Mouse (Mus musculus): Measurements from ENCODE around the gene Pcbp4. TPM values are rescaled to one million over a fixed set of nuclear protein-coding genes. Genes with fewer than 3 reads are reported as not detected.

The Pcbp4 gene
- polyA plus RNA-seq, 1 experiment from 2014 or later: 249 TPM

DNA sequence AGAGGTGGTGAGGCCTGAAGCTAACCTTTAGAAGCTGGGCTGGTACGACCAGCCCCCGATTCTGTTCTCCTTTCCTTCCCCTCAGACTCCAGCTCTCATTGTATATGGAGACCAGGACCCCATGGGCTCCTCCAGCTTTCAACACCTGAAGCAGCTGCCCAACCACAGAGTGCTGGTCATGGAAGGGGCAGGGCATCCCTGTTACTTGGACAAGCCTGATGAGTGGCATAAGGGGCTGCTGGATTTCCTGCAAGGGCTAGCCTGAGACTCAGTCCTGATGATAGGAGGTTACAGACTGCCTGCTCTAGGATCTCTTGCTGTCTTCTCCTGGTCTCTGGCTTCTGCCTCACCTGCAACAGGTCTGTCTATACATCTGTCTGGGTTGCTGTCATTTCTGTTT lies 1.2 kb upstream of the Pcbp4 start:
- H3K4me2 ChIP-seq (ENCODE audit: low read length): no peak overlapping the region
- no peaks in the 10 kb centered on the region for H3K36me3 ChIP-seq (ENCODE audit: control insufficient read depth, insufficient read depth)
- ATAC-seq: no peak
- no peak overlapping the region for H3K27ac ChIP-seq (ENCODE audit: low read length)
- H3K27me3 ChIP-seq (replicated peaks; ENCODE audit: control insufficient read depth, insufficient read depth, low read length): no peaks in the 10 kb centered on the region
- WGBS: 67% methylated on average over 2 of the region's 2 CpGs
- H3K4me1 ChIP-seq (replicated peaks; ENCODE audit: control insufficient read depth, insufficient read depth, low read length): peaks cover 51% of the 10 kb centered on the region
- H3K9me3 ChIP-seq (ENCODE audit: control insufficient read depth, low read length): no peaks in the 10 kb centered on the region
- H3K4me3 ChIP-seq (replicated peaks; ENCODE audit: low read length): no peak overlapping the region
- H3K9ac ChIP-seq (replicated peaks; ENCODE audit: low read depth, low read length): no peak overlapping the region

DNA sequence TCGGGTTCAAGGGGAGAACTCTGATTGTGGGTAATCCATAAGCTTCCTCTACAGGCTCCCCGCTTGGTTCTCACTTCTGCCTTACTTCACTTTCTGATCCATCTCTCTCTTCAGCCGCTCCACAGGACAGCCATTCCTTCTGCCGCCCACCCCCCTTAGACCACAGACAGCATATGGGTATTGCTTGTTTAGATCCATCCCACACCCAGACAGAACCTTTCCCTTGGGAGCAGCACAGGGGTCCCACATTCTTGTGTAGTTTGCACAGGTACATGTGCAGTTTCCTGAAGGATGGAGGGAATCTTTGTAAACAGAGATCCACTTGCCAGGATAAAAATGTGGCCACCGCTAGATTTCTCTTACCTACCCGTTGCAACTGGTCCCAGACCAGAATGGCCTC lies 740 bp upstream of the Pcbp4 start:
- Histone ChIP-seq H3K4me1 (replicated peaks; ENCODE audit: control insufficient read depth, insufficient read depth, low read length) (peaks cover 54% of the 10 kb centered on the region), H3K4me2 (ENCODE audit: low read length) (peak overlapping the region; percentile 99), H3K4me3 (replicated peaks; ENCODE audit: low read length) (peak overlapping the region; percentile 78; the same call in 1 of the 2 replicates), H3K36me3 (ENCODE audit: control insufficient read depth, insufficient read depth) (no peaks in the 10 kb centered on the region), H3K27ac (ENCODE audit: low read length) (no peak overlapping the region), H3K9ac (replicated peaks; ENCODE audit: low read depth, low read length) (no peak overlapping the region), H3K9me3 (ENCODE audit: control insufficient read depth, low read length) (no peaks in the 10 kb centered on the region), H3K27me3 (replicated peaks; ENCODE audit: control insufficient read depth, insufficient read depth, low read length) (no peaks in the 10 kb centered on the region)
- ATAC-seq: no peak
- WGBS: 20% methylated on average over 6 of the region's 6 CpGs

DNA sequence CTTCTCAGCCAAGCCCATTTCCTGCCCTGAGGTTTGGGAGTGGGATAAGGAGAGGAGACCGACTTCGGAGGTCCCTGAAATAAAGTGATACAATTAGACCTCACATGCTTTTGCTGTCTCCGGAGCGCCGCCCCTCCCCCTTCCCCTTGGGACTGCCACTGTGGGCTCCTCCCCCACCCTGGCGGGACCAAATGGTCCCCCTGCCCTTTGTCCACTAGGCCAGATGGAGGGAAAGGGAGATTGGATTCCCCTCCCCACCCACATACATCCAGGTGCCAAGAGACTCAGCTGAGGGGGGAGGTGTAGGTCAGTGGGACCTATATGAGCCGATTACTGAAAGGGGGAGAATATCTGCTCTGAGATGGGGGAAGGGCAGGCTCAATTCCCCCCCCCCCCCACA lies 270 bp upstream of the Pcbp4 start:
- H3K9ac ChIP-seq (replicated peaks; ENCODE audit: low read depth, low read length): peak overlapping the region; percentile 96
- ATAC-seq: no peak
- no peaks in the 10 kb centered on the region for H3K36me3 ChIP-seq (ENCODE audit: control insufficient read depth, insufficient read depth)
- peak overlapping the region; percentile 99 for H3K4me2 ChIP-seq (ENCODE audit: low read length)
- WGBS: 0% methylated on average over 7 of the region's 7 CpGs
- H3K4me1 ChIP-seq (replicated peaks; ENCODE audit: control insufficient read depth, insufficient read depth, low read length): peaks cover 55% of the 10 kb centered on the region
- H3K4me3 ChIP-seq (replicated peaks; ENCODE audit: low read length): peak overlapping the region; percentile 78
- H3K27ac ChIP-seq (ENCODE audit: low read length): peak overlapping the region; percentile 89
- no peaks in the 10 kb centered on the region for H3K9me3 ChIP-seq (ENCODE audit: control insufficient read depth, low read length)
- no peaks in the 10 kb centered on the region for H3K27me3 ChIP-seq (replicated peaks; ENCODE audit: control insufficient read depth, insufficient read depth, low read length)

DNA sequence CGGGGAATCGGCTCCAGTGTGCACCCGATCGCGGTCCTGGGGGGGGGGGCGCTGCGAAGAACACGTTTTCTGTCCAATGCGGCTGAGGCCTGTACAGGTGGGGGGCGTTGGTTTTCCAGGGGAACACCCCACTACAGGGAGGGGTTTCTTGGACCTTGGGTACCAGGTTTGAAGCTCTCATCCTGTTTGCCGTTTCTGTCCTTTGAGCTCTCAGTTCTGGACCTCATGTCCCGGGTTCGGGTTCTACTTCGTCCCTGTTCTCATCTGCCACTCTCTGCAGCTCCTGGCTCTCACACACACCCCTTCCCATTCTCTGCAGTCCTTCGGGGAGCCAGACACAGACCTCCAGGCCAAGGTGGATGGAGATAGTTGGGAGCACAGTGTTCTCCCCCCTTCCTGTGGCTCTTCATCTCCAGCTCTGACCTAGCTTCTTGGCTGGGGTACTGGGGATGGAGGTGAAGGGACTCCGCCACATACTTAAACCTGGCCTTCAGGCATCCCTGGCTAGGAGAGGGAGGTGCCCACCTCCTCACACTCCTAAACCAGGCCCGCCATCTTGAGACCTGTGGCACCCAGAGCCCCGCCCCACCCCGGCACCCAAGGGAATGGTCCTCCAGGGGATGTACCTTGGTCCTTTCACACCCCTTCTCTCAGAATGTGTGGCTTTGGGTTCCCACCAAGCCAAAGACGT lies 1.1 kb downstream of the Pcbp4 start:
- ATAC-seq: peak; percentile 13
- peaks cover 55% of the 10 kb centered on the region for H3K4me1 ChIP-seq (replicated peaks; ENCODE audit: control insufficient read depth, insufficient read depth, low read length)
- no peaks in the 10 kb centered on the region for H3K9me3 ChIP-seq (ENCODE audit: control insufficient read depth, low read length)
- 0% methylated on average over 17 of the region's 20 CpGs for WGBS
- peak overlapping the region; percentile 99 for H3K4me2 ChIP-seq (ENCODE audit: low read length)
- H3K36me3 ChIP-seq (ENCODE audit: control insufficient read depth, insufficient read depth): no peaks in the 10 kb centered on the region
- peak overlapping the region; percentile 78 for H3K4me3 ChIP-seq (replicated peaks; ENCODE audit: low read length)
- peak overlapping the region; percentile 96 for H3K9ac ChIP-seq (replicated peaks; ENCODE audit: low read depth, low read length)
- peak overlapping the region; percentile 89 for H3K27ac ChIP-seq (ENCODE audit: low read length)
- H3K27me3 ChIP-seq (replicated peaks; ENCODE audit: control insufficient read depth, insufficient read depth, low read length): no peaks in the 10 kb centered on the region

DNA sequence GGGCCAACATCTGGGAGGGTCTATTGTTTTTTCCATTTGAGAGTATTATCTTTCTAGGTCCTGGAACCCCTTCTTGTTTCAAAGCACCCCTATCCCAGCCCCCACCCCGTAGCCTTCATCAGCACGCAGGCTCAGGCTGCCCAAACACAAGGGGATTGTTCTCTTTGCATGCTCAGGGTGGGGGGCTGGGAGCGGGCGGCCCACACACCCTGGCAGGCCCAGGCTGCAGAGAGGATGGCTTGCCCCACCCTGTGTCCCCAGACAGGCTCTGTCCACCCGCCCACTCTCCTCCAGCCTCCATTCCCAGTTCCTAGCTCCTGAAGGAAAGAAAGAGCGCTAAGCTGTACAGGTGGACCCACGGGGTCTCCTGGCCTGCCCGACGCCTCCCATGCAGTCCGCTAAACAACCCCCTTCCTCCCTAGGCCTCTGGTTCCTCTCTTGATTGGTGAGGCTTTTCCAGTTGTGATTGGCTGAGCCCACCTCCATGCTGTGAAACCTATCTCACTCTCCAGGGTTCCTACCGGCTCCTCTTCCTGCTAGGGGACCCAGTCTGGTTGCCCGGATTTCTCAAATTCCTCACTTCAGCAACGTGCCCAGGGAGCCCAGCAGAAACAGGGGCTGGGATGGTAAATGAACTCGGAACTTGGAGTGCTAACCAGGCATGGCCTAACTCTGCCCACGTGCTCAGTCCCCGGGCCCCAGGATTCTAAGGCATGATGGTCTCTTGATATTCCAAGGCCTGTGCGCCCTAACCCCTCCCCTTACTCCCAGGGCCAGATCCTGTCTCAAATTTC lies 2.0 kb downstream of the Pcbp4 start:
- Histone ChIP-seq H3K4me2 (ENCODE audit: low read length) (peak overlapping the region; percentile 99), H3K4me3 (replicated peaks; ENCODE audit: low read length) (peak overlapping the region; percentile 78), H3K36me3 (ENCODE audit: control insufficient read depth, insufficient read depth) (no peaks in the 10 kb centered on the region), H3K27me3 (replicated peaks; ENCODE audit: control insufficient read depth, insufficient read depth, low read length) (no peaks in the 10 kb centered on the region), H3K27ac (ENCODE audit: low read length) (peak overlapping the region; percentile 89), H3K4me1 (replicated peaks; ENCODE audit: control insufficient read depth, insufficient read depth, low read length) (peaks cover 55% of the 10 kb centered on the region), H3K9me3 (ENCODE audit: control insufficient read depth, low read length) (no peaks in the 10 kb centered on the region), H3K9ac (replicated peaks; ENCODE audit: low read depth, low read length) (peak overlapping the region; percentile 96)
- 1% methylated on average over 16 of the region's 17 CpGs for WGBS
- ATAC-seq: peak; percentile 34

DNA sequence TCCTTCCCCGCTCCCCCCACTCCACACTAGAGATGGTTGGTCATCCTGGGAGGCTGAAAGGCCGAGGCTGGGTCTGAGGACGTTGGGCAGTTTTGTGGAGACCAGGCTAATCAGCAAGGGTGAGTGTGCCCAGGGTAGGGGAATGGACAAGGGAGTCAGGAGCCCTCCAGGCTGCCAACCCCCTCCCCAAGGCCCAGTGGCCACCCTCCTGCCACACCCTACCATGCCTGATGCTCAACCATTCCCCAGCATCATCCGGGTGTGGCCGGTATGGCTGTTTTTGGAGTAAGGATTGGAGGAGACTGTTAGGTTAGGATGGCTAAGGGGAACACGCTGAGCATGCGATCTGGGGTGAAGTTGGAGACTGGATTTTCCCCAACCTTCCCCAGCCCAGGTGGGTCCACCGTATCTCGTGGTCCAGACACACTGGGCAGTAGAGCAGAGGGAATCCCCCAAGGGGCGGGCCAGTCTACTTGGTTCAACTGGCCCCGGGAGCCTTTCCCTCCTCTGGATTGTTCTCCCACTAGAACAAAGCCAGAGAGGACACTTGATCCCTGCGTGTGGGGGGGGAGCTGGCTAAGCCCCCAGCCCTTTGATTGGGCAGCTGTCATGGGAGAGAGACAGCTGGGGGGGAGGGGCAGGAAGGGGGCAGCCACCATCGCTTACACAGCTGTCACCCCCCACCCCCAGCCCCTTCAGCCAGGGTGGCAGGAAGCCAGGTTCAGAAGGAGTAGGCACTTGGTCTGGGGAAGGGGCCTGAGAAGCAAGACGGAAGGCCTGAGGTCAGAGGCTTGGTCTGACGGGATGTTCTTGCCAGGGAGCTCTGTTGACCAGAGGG lies 3.5 kb downstream of the Pcbp4 start:
- Histone ChIP-seq H3K4me1 (replicated peaks; ENCODE audit: control insufficient read depth, insufficient read depth, low read length) (peaks cover 53% of the 10 kb centered on the region), H3K9ac (replicated peaks; ENCODE audit: low read depth, low read length) (peak overlapping the region; percentile 96), H3K4me3 (replicated peaks; ENCODE audit: low read length) (peak overlapping the region; percentile 78), H3K27ac (ENCODE audit: low read length) (peak overlapping the region; percentile 51), H3K36me3 (ENCODE audit: control insufficient read depth, insufficient read depth) (peaks cover 4% of the 10 kb centered on the region; the same call in 1 of the 2 replicates), H3K9me3 (ENCODE audit: control insufficient read depth, low read length) (no peaks in the 10 kb centered on the region), H3K27me3 (replicated peaks; ENCODE audit: control insufficient read depth, insufficient read depth, low read length) (no peaks in the 10 kb centered on the region), H3K4me2 (ENCODE audit: low read length) (peak overlapping the region; percentile 99)
- no peak for ATAC-seq
- 25% methylated on average over 15 of the region's 15 CpGs for WGBS

DNA sequence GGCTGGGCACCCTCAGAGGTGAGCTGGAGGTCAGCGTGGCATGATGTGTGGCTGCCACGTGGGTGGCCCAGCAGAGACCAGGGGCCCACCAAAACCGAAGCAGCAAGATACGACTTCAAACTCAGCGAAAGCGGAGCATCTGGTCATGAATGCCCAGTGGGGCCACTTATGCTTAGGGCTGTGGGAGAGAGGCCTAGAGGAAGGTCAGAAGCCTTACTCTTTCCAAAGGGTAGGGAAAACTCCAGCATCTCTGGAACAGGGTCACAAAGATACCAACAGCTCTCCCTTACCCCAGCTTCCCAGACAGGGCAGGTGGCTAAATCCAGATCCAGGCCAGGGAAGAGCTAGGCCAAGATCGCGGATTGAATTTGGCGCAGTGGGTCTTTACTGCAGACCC lies 4.1 kb downstream of the Pcbp4 start:
- no peak for ATAC-seq

DNA sequence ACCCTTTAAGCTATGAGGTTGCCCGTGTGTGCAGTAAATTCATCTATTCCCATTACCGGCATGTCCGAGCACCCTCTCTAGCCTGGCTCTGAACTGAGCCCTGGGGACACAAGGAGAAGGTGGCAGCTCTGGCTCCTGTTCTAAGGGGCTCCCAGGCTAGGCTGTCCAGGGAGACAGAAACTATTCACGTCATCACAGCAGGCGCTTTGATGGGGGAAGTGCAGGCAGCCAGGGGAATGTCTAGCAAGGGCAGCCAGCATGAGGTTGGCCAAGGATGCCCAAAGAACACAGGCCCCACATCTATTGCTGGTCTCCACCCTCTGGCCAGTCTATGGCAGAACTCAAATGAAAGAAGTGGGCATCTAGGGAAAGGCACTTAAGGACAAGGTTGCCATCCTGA lies 4.8 kb downstream of the Pcbp4 start:
- Histone ChIP-seq H3K4me1 (replicated peaks; ENCODE audit: control insufficient read depth, insufficient read depth, low read length) (peaks cover 47% of the 10 kb centered on the region), H3K27ac (ENCODE audit: low read length) (no peak overlapping the region), H3K27me3 (replicated peaks; ENCODE audit: control insufficient read depth, insufficient read depth, low read length) (no peaks in the 10 kb centered on the region), H3K36me3 (ENCODE audit: control insufficient read depth, insufficient read depth) (peaks cover 6% of the 10 kb centered on the region; the same call in 1 of the 2 replicates), H3K9ac (replicated peaks; ENCODE audit: low read depth, low read length) (no peak overlapping the region), H3K9me3 (ENCODE audit: control insufficient read depth, low read length) (no peaks in the 10 kb centered on the region), H3K4me2 (ENCODE audit: low read length) (0 out of 2 replicates have a peak overlapping the region, but pooled peaks have one; percentile 6), H3K4me3 (replicated peaks; ENCODE audit: low read length) (no peak overlapping the region)
- WGBS: 50% methylated on average over 5 of the region's 5 CpGs
- no peak for ATAC-seq

More for the DNA sequence above, 4.1 kb downstream of the Pcbp4 start:
- peak overlapping the region; percentile 99 for H3K4me2 ChIP-seq (ENCODE audit: low read length)
- no peaks in the 10 kb centered on the region for H3K27me3 ChIP-seq (replicated peaks; ENCODE audit: control insufficient read depth, insufficient read depth, low read length)
- H3K36me3 ChIP-seq (ENCODE audit: control insufficient read depth, insufficient read depth): peaks cover 4% of the 10 kb centered on the region; the same call in 1 of the 2 replicates
- H3K4me1 ChIP-seq (replicated peaks; ENCODE audit: control insufficient read depth, insufficient read depth, low read length): peaks cover 53% of the 10 kb centered on the region
- no peaks in the 10 kb centered on the region for H3K9me3 ChIP-seq (ENCODE audit: control insufficient read depth, low read length)
- H3K9ac ChIP-seq (replicated peaks; ENCODE audit: low read depth, low read length): peak overlapping the region; percentile 96
- peak overlapping the region; percentile 78 for H3K4me3 ChIP-seq (replicated peaks; ENCODE audit: low read length)
- H3K27ac ChIP-seq (ENCODE audit: low read length): peak overlapping the region; percentile 51
- 43% methylated on average over 9 of the region's 9 CpGs for WGBS

DNA sequence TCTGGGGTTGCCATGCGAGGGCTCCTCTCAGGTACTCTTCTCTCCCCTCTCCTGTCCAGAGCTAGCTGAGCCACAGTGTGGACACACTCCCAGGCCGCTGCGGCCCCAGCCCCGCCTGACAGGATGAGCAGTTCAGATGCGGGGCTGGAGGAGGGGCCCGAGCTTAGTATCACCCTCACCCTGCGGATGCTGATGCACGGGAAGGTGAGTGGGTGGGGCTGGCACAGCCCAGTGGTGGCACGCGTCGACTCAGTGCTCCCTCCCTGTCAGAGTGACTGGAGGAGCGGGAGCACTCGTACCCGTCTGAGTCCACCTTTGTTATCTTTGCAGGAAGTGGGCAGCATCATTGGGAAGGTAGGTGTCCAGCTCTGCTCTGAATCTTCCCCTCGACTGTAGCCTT lies 6.9 kb downstream of the Pcbp4 start:
- Histone ChIP-seq H3K4me3 (replicated peaks; ENCODE audit: low read length) (no peak overlapping the region), H3K27me3 (replicated peaks; ENCODE audit: control insufficient read depth, insufficient read depth, low read length) (no peaks in the 10 kb centered on the region), H3K9ac (replicated peaks; ENCODE audit: low read depth, low read length) (0 out of 2 replicates have a peak overlapping the region, but pooled peaks have one; percentile 6), H3K36me3 (ENCODE audit: control insufficient read depth, insufficient read depth) (peaks cover 16% of the 10 kb centered on the region; the same call in 1 of the 2 replicates), H3K9me3 (ENCODE audit: control insufficient read depth, low read length) (no peaks in the 10 kb centered on the region), H3K4me2 (ENCODE audit: low read length) (no peak overlapping the region), H3K4me1 (replicated peaks; ENCODE audit: control insufficient read depth, insufficient read depth, low read length) (peaks cover 49% of the 10 kb centered on the region), H3K27ac (ENCODE audit: low read length) (no peak overlapping the region)
- ATAC-seq: no peak
- WGBS: 86% methylated on average over 15 of the region's 15 CpGs

Measured in forebrain, embryonic 16.5 days (tissue).